Mouse (Mus musculus): ENCODE results near the gene Vps53. TPM values are rescaled to one million over a fixed set of nuclear protein-coding genes. Genes with fewer than 3 reads are reported as not detected.
"Not testable (repeated sequence)": the region's sequence is repeated elsewhere in the genome, so short reads cannot be mapped to it uniquely, and the experiment has no call there.

The Vps53 gene
- polyA plus RNA-seq, 1 experiment from 2014 or later: 52.8 TPM

GRCm38 (mm10) chr11:76020916-76021315, 158.5 kb downstream of the Vps53 start:
- no peak overlapping the region for H3K4me2 ChIP-seq (replicated peaks)
- H3K36me3 ChIP-seq: no peaks in the 10 kb centered on the region
- H3K4me1 ChIP-seq: no peaks in the 10 kb centered on the region
- H3K27ac ChIP-seq (replicated peaks): no peak overlapping the region
- H3K9ac ChIP-seq (replicated peaks): no peak overlapping the region
- ATAC-seq (ENCODE audit: low FRiP score, low read depth): no peak
- H3K27me3 ChIP-seq: peaks cover 11% of the 10 kb centered on the region
- H3K9me3 ChIP-seq: no peaks in the 10 kb centered on the region
- H3K4me3 ChIP-seq: no peak overlapping the region
- WGBS: 87% methylated on average over 9 of the region's 9 CpGs

- Histone ChIP-seq H3K27ac (replicated peaks) (no peak overlapping the region), H3K27me3 (0 out of 2 replicates have a peak, but pooled peaks cover under 1% of the 10 kb centered on the region), H3K4me1 (no peaks in the 10 kb centered on the region), H3K36me3 (no peaks in the 10 kb centered on the region), H3K9ac (replicated peaks) (no peak overlapping the region), H3K4me3 (no peak overlapping the region), H3K4me2 (replicated peaks) (no peak overlapping the region), H3K9me3 (no peaks in the 10 kb centered on the region)
- WGBS: 91% methylated on average over 4 of the region's 4 CpGs
- ATAC-seq (ENCODE audit: low FRiP score, low read depth): no peak
Observed at GRCm38 (mm10) chr11:76019879-76020278, 159.6 kb downstream of the Vps53 start.

GRCm38 (mm10) chr11:76015814-76016213, 163.6 kb downstream of the Vps53 start:
- WGBS: 83% methylated on average over 4 of the region's 4 CpGs
- no peak for ATAC-seq (ENCODE audit: low FRiP score, low read depth)
- Histone ChIP-seq H3K4me1 (no peaks in the 10 kb centered on the region), H3K27me3 (no peaks in the 10 kb centered on the region), H3K27ac (replicated peaks) (no peak overlapping the region), H3K4me2 (replicated peaks) (no peak overlapping the region), H3K9ac (replicated peaks) (no peak overlapping the region), H3K36me3 (no peaks in the 10 kb centered on the region), H3K9me3 (no peaks in the 10 kb centered on the region), H3K4me3 (no peak overlapping the region)

GRCm38 (mm10) chr11:76015251-76015650, 164.2 kb downstream of the Vps53 start:
- no peak overlapping the region for H3K27ac ChIP-seq (replicated peaks)
- H3K4me2 ChIP-seq (replicated peaks): no peak overlapping the region
- H3K36me3 ChIP-seq: no peaks in the 10 kb centered on the region
- no peak for ATAC-seq (ENCODE audit: low FRiP score, low read depth)
- WGBS: 86% methylated on average over 6 of the region's 6 CpGs
- H3K4me1 ChIP-seq: no peaks in the 10 kb centered on the region
- no peaks in the 10 kb centered on the region for H3K9me3 ChIP-seq
- no peaks in the 10 kb centered on the region for H3K27me3 ChIP-seq
- H3K9ac ChIP-seq (replicated peaks): no peak overlapping the region
- no peak overlapping the region for H3K4me3 ChIP-seq

- Histone ChIP-seq H3K27ac (replicated peaks) (no peak overlapping the region), H3K4me3 (no peak overlapping the region), H3K36me3 (no peaks in the 10 kb centered on the region), H3K4me2 (replicated peaks) (no peak overlapping the region), H3K27me3 (no peaks in the 10 kb centered on the region), H3K4me1 (no peaks in the 10 kb centered on the region), H3K9ac (replicated peaks) (no peak overlapping the region), H3K9me3 (no peaks in the 10 kb centered on the region)
- no peak for ATAC-seq (ENCODE audit: low FRiP score, low read depth)
- WGBS: 91% methylated on average over 9 of the region's 9 CpGs
Observed at GRCm38 (mm10) chr11:76010838-76011624, 168.4 kb downstream of the Vps53 start.

GRCm38 (mm10) chr11:76009101-76009500, 170.3 kb downstream of the Vps53 start:
- Histone ChIP-seq H3K4me2 (replicated peaks) (no peak overlapping the region), H3K36me3 (no peaks in the 10 kb centered on the region), H3K9ac (replicated peaks) (no peak overlapping the region), H3K27ac (replicated peaks) (no peak overlapping the region), H3K4me3 (no peak overlapping the region), H3K4me1 (no peaks in the 10 kb centered on the region), H3K9me3 (no peaks in the 10 kb centered on the region), H3K27me3 (no peaks in the 10 kb centered on the region)
- WGBS: 93% methylated on average over 6 of the region's 6 CpGs
- ATAC-seq (ENCODE audit: low FRiP score, low read depth): no peak

GRCm38 (mm10) chr11:76008162-76008561, 171.3 kb downstream of the Vps53 start:
- Histone ChIP-seq H3K27ac (replicated peaks) (no peak overlapping the region), H3K4me1 (no peaks in the 10 kb centered on the region), H3K4me3 (no peak overlapping the region), H3K27me3 (0 out of 2 replicates have a peak, but pooled peaks cover 4% of the 10 kb centered on the region), H3K9me3 (no peaks in the 10 kb centered on the region), H3K36me3 (no peaks in the 10 kb centered on the region), H3K9ac (replicated peaks) (no peak overlapping the region), H3K4me2 (replicated peaks) (no peak overlapping the region)
- WGBS: 83% methylated on average over 2 of the region's 2 CpGs
- no peak for ATAC-seq (ENCODE audit: low FRiP score, low read depth)

- peaks cover 26% of the 10 kb centered on the region for H3K27me3 ChIP-seq
- not testable (repeated sequence) for H3K27ac ChIP-seq (replicated peaks); H3K36me3 ChIP-seq; H3K9ac ChIP-seq (replicated peaks); H3K4me1 ChIP-seq; H3K4me3 ChIP-seq; H3K4me2 ChIP-seq (replicated peaks); ATAC-seq (ENCODE audit: low FRiP score, low read depth); H3K9me3 ChIP-seq
- 92% methylated on average over 7 of the region's 7 CpGs for WGBS
Observed at GRCm38 (mm10) chr11:76004276-76004675, 175.2 kb downstream of the Vps53 start.

GRCm38 (mm10) chr11:76001237-76001878, 178.1 kb downstream of the Vps53 start:
- no peak for ATAC-seq (ENCODE audit: low FRiP score, low read depth)
- H3K4me3 ChIP-seq: no peak overlapping the region

GRCm38 (mm10) chr11:76000701-76001100, 178.7 kb downstream of the Vps53 start:
- Histone ChIP-seq H3K9ac (replicated peaks) (no peak overlapping the region), H3K4me2 (replicated peaks) (no peak overlapping the region), H3K4me3 (no peak overlapping the region), H3K36me3 (no peaks in the 10 kb centered on the region), H3K27ac (replicated peaks) (no peak overlapping the region), H3K27me3 (peaks cover 31% of the 10 kb centered on the region), H3K4me1 (peaks cover 7% of the 10 kb centered on the region; the same call in 1 of the 2 replicates), H3K9me3 (no peaks in the 10 kb centered on the region)
- WGBS: 88% methylated on average over 5 of the region's 5 CpGs
- no peak for ATAC-seq (ENCODE audit: low FRiP score, low read depth)

More at GRCm38 (mm10) chr11:76001237-76001878, 178.1 kb downstream of the Vps53 start:
- WGBS: 58% methylated on average over 3 of the region's 3 CpGs
- Histone ChIP-seq H3K9ac (replicated peaks) (no peak overlapping the region), H3K27me3 (peaks cover 31% of the 10 kb centered on the region), H3K4me2 (replicated peaks) (no peak overlapping the region), H3K27ac (replicated peaks) (no peak overlapping the region), H3K9me3 (no peaks in the 10 kb centered on the region), H3K4me1 (peaks cover 7% of the 10 kb centered on the region; the same call in 1 of the 2 replicates), H3K36me3 (no peaks in the 10 kb centered on the region)

GRCm38 (mm10) chr11:75999440-76000155, 179.8 kb downstream of the Vps53 start, which contains the start of gene 1700016K19Rik:
Gene 1700016K19Rik, plus strand, starts transcription at chr11:75999912.
- ATAC-seq (ENCODE audit: low FRiP score, low read depth): peak; percentile 62; the same call in 1 of the 2 replicates
- Histone ChIP-seq H3K4me2 (replicated peaks) (peak within 1 kb of the TSS; percentile 85), H3K36me3 (no peaks in the 10 kb centered on the region), H3K4me3 (peak within 1 kb of the TSS; percentile 58), H3K9me3 (no peaks in the 10 kb centered on the region), H3K4me1 (peaks cover 7% of the 10 kb centered on the region; the same call in 1 of the 2 replicates), H3K27ac (replicated peaks) (no peak within 1 kb of the TSS), H3K9ac (replicated peaks) (peak within 1 kb of the TSS; percentile 52; the same call in 1 of the 2 replicates), H3K27me3 (peaks cover 31% of the 10 kb centered on the region)
- 13% methylated on average over 33 of the region's 36 CpGs for WGBS
